Mouse (Mus musculus): ENCODE measurements around the gene Phactr3. TPM values are rescaled to one million over a fixed set of nuclear protein-coding genes. Genes with fewer than 3 reads are reported as not detected.
"Not testable (repeated sequence)": the region's sequence is repeated elsewhere in the genome, so short reads cannot be mapped to it uniquely, and the experiment has no call there.

Gene Phactr3
- total RNA-seq, 2 experiments from 2014 or later: 1.9 TPM

DNA sequence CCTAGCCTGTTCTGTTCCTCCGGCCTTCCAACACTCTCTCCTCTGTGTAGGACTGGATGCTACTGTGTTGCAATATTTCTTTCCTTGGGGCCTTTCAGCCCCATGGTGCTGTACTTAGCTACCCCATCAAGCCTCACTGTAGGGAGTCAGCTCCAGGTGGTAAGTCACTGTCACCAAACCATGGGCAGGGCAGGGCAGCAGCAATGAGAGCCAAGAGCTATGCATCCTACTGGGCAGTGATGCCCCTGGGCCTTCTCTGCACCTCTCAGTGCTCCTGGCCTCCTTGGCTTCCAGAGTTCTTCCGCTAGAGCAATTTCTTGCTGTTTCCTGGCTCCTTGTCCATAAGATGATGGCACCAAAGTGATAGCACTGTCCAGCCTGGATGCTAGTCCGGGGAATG is 205.6 kb downstream of the Phactr3 start:
- intact Hi-C loops (cut with DNase I): no loop called here
- DNase-seq: no peak

DNA sequence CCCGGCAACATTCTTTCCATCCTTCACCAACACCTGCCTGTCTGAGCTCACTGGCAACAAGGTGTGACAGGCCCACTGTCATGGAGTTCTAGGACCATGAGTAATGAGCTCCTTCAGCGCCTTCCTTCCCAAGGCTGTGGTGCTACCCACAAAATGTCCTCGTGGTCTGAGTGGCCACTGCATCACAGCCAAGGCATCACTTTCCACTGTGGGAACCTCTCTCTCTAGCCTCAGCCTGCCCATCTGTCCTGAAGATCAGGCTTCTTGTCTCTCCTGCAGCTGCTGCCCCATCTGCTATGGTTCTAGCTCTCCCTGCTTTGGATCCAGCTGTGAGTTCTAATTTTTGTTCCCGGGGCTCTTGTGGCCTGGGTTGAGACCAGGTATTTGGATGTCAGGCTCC is 206.0 kb downstream of the Phactr3 start:
- no peak for DNase-seq
- intact Hi-C loops (cut with DNase I): no loop called here

DNA sequence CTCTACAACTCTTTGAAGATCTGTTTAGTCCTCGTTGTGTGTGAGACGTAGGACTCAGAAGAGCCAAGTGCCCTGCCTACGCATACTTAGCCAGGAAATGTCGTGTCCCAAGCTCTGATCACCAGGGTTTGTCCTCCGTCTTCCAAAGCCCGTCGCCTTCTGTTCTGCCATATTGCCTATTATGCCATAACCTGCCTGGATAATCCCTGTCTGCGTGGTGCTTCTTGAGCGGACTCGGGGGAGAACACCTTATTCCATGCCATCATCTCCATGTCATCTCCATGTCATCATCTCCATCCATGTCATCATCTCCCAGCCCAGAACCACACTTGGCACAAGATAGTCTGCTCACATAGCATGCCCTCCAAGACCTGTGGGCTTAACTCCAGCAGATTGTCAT is 207.3 kb downstream of the Phactr3 start:
- DNase-seq: no peak
- intact Hi-C loops (cut with DNase I): no loop called here

DNA sequence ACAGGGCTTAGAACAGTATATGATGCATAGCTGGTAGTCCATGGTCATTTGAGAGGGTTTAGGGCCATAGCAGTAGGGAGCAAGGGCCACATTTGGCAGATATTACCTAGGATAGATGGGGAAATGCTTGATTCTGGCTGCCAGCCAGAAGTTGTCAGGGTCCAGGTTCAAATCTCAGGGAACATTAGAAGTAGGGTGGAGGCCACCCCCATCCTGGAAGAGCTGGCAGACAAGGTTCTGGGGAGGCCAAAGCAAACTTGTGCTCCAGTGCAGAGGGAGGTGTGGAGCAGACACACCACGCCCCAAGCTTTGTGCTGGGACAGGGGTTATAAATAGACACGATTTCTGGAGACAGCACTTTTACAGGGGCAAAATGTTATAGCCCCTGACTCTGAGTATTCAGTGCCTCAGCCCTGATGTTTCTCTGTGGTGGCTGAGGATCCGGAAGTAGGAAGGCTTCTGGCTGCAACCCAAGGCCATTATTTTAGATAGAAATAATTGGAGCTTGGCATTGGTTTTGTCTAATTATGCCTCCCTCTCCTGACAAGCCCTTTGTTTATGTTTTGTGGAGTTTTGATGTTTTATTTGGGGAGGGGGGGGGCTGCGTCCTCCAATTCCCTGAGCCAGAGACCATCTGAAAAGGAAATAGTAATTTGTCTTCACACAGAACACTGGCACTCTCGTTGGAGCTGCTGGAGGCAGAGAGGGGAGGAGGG is 208.1 kb downstream of the Phactr3 start:
- peak; percentile 6 to 10 for DNase-seq

DNA sequence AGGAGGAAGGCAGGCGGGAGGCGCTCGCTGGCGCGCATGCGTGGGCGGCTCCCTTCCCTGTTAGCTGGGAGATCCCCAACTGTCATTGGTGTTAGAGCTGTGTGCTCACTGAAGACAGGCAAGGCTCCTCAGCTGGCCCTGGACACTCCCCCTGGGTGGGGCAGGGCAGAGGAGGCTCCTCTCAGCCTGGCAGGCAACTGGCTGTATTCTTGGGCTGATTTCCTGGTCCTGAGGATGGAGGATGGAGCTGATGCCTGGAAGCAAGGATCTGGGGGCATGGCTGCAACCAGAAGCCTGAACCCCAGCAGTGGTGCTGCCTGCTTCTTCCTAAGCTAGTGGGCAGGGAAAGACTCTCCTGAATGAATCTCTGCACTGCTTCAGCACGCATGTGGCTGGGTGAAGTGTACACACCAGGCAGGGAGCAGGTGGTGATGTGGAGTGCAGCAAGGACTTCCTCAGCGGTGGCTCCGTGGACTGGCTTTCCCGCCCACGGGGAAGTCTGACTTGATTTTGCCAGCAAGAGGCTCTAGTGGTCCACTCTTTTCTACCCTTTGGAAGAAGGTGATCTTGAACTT is 208.8 kb downstream of the Phactr3 start:
- DNase-seq: peak; percentile 48 to 60
- intact Hi-C loops (cut with DNase I): no loop called here

More for the DNA sequence above, 208.1 kb downstream of the Phactr3 start:
- intact Hi-C loops (cut with DNase I): no loop called here

DNA sequence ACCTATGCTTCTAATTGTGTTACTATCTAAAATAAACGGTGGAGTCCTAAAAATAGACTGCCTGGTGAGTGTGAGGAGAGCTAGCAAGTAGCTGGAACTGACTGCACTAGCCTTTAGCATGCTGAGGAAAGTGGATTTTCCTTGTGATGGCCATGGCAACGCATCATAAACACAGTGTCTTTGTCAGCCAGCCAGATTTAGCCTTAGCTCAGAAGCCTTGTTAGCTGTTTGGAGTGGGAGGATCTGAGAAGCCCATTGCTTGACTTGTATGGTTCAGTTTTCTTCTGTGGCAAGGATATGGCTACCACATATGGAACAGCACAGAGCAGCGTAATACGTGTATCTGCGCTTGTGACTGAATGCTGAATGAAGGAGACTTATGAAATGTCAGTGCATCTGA is 210.8 kb downstream of the Phactr3 start:
- DNase-seq: peak; percentile 20 to 22
- intact Hi-C loops (cut with DNase I): no loop called here

DNA sequence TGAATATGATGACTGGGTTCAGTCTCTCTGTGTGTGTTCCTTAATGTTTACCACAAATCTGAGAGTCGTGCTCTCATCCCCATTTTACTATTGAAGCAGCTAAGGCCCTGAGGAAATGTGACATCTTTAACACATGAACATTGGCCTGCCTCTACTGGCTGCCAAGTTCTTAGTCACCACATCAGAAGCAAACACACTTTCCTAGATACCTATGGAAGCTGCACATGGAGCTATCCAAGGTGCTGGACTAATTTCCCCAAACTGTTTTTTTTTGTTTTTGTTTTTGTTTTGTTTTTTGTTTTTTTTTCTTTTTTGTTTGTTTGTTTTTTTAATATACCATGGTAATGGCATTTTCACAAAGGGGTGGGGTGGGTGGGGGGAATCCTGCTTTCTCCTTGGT is 211.2 kb downstream of the Phactr3 start:
- peak; percentile 17 to 27 for DNase-seq
- intact Hi-C loops (cut with DNase I): no loop called here

DNA sequence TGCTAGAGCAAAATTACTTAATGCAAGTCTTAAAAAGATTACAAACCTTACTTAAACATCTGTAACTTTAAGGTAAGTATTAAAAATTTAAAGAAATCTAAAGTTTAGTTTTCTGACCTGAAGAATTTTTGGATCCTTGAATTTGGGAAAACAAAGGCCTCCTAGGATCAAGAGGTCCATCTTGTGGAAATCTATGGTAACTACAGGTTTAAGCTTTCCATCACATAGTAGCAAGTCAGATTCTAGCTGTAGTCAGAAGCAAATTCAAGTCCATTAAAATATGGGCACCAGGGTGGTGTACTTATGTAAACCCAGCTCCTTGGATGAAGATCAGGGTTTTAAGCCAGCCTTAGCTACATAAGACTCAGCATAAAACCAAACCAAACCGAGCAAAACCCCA is 219.1 kb downstream of the Phactr3 start:
- intact Hi-C loops (cut with DNase I): loop anchor here (2.0 to 5.0 kb wide), 3 partner anchors 51 to 241 kb away; no protein-coding TSS in a partner anchor
- no peak for DNase-seq

DNA sequence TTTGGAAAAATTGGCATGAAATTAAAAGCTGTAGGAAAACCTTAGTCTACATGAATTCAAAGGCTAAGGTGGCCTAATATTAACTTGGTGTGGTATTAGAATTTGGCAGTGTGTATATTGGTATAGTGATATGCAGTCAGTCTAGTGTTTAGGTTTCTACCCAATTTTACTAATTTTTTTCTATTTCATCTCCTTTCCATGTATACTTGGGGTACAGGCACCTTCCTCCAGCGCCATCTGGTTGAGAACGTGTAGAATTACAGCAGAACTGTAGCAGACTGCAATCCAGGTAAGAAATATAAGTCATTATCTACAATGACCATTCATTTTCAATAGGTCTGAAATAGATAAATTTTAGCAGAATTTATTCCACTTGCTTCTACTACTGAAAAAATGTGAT is 220.3 kb downstream of the Phactr3 start:
- no peak for DNase-seq
- intact Hi-C loops (cut with DNase I): loop anchor here (2.0 to 5.0 kb wide), 3 partner anchors 52 to 242 kb away; no protein-coding TSS in a partner anchor

DNA sequence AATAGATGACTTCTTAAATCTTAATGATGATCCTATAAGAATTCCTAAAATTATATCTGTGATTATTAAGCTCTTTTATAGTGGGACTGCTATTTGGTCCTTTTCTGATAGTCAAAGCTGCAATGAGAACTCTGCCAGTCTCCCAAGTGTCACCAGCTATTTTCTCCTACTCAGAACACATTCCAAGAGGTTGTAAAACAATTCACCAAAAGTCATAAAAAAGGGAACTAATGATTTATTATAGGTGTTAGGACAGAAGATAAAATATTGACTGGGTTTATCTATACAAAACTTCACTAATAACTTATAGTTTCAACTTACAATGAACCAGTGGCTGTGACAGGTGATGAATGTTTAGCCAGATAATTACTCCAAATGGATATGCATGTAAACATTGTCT is 223.3 kb downstream of the Phactr3 start:
- intact Hi-C loops (cut with DNase I); DNase-seq: not testable (repeated sequence)

DNA sequence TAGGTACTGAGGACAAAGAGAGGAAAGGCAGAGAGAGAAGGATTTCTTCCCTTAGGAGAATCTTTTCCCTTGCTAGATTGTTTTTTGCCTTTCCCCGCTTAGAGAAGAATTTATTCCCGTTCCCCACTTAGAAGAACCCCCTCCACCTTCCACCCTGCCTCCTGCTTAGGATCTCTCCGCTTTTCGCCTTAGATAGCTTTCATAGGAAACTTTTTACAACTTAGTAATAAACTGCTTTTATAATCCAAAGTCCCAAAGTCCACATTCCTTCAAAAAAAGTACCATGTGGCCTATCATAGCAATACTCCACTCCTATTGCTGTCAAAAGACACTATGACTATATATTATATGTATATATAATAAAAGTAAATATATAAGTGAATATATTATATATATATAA is 223.8 kb downstream of the Phactr3 start:
- intact Hi-C loops (cut with DNase I): no loop called here
- DNase-seq: no peak

Other genes with a start within 250 kb of the Phactr3 start
- gene Gm14327, start 221.9 kb upstream of the Phactr3 start, total RNA-seq (2021): 10 to 100 TPM in 1 of 2 experiments, 1 to 10 TPM in 1; 8.4 to 16.5 TPM
- gene Zfp972, start 193.4 kb upstream of the Phactr3 start, total RNA-seq (2021): under 1 TPM in 1 of 2 experiments, not detected in 1; 0.87 TPM
- gene Gm14326, start 161.7 kb upstream of the Phactr3 start, total RNA-seq (2021): 10 to 100 TPM; 31.7 to 35.0 TPM
- gene Zfp971, start 95.7 kb upstream of the Phactr3 start, total RNA-seq (2021): 10 to 100 TPM; 35.9 to 43.2 TPM
- gene Zfp931, start 40.5 kb upstream of the Phactr3 start, total RNA-seq (2021): 1 to 10 TPM; 9.6 to 9.7 TPM

All from heart, postnatal 10 days (tissue).